Mouse (Mus musculus): Measurements from ENCODE around the gene Eri3.

GRCm38 (mm10) chr4:117540571-117540970, 9.6 kb upstream of the Eri3 start:
- TF ChIP-seq CTCF (IDR thresholded peaks at IDR 0.05; ENCODE audit: control insufficient read depth, insufficient read depth, insufficient read length) (no peak), MAX (IDR thresholded peaks at IDR 0.05) (no peak)

Measured in C2C12 (cell line).